Mouse (Mus musculus) heart, postnatal 0 days (tissue): ENCODE data around the gene Cryl1.

ENCODE experiments used
- CTCF ChIP-seq: IDR thresholded peaks from 2 replicates; pipeline ENCODE4 v1.5.1; 2016; ENCODE audit warnings: antibody characterized with exemption, control low read depth, low read depth
- EP300 ChIP-seq: IDR thresholded peaks from 2 replicates; pipeline ENCODE4 v1.6.1; 2016; ENCODE audit warnings: antibody characterized with exemption, low read depth

DNA sequence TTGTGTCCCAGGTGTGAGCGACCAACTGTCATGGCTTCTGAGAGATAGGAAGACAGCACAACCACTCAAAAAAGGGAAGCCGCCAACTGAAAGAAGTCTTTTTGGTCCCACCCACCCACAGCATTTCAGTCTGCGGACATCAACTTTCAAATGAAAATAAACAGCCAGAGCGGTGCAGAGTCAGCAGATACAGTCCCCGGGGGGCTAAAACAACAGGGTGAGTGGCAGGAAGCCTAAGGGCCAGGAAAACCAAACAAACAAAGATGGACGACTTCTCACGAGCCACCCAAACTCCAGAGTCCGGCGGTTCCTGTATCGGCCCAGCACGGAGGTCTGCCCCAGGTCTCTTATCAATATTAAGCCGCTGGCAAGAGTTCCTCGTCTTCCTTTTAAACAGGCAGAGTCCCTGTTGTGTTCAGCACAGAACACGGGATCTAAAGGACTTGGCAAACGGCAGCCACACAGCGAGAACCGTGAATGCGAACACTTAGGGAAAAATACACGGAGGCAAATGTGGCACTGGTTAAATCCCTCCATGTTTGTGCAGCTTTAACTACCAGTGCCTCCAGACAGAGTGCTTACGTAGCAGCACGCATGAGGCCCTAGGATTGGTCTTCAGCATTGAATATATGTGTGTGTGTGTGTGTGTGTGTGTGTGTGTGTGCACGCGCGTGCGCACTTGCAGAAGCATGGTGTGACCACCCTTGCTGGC, 53.4 kb downstream of the Cryl1 start:
- TF ChIP-seq CTCF (no peak), EP300 (no peak)
